Mouse (Mus musculus) cerebellum, adult 2 months (tissue): ENCODE measurements around the gene Tnks2.

Experiments
- CTCF ChIP-seq: fragments of 200-500 bp; IDR thresholded peaks from 2 replicates; pipeline ENCODE4 v1.5.1; 2011; ENCODE audit warnings: low read depth, mild to moderate bottlenecking, control low read depth, low read length, moderate library complexity, borderline replicate concordance; ENCODE audit not compliant: insufficient read depth
- POLR2A ChIP-seq: fragments of 200-500 bp; IDR thresholded peaks from 2 replicates; pipeline ENCODE4 v1.6.1; 2011; ENCODE audit warnings: low read length, control low read depth, borderline replicate concordance; ENCODE audit not compliant: insufficient read depth

GRCm38 (mm10) chr19:36818141-36818885 is 15.7 kb upstream of the Tnks2 start:
- TF ChIP-seq POLR2A (no peak), CTCF (no peak)
